Mouse (Mus musculus) testis, adult 2 months (tissue): ENCODE results near the gene Nudt4. TPM values are rescaled to one million over a fixed set of nuclear protein-coding genes. Genes with fewer than 3 reads are reported as not detected.

Source experiments
- H3K27ac ChIP-seq: fragments of 200-500 bp; 2 replicates; pipeline ENCODE4 v1.5.1; 2012; ENCODE audit warnings: low read depth, low read length; ENCODE audit not compliant: control insufficient read depth, insufficient read depth
- H3K27me3 ChIP-seq: fragments of 200-500 bp; 2 replicates; pipeline ENCODE4 v1.6.1; 2012; ENCODE audit warnings: mild to moderate bottlenecking, low read length, moderate library complexity; ENCODE audit not compliant: control insufficient read depth, insufficient read depth
- H3K36me3 ChIP-seq: fragments of 200-500 bp; 2 replicates; pipeline ENCODE4 v1.6.1; 2012; ENCODE audit warnings: mild to moderate bottlenecking, low read length; ENCODE audit not compliant: control insufficient read depth, insufficient read depth
- H3K4me1 ChIP-seq: fragments of 200-500 bp; 2 replicates; pipeline ENCODE4 v1.6.1; 2012; ENCODE audit warnings: low read length; ENCODE audit not compliant: control insufficient read depth, insufficient read depth
- H3K4me3 ChIP-seq: fragments of 200-500 bp; 2 replicates; pipeline ENCODE4 v1.5.1; 2012; ENCODE audit warnings: low read depth, mild to moderate bottlenecking, low read length, moderate library complexity, mixed read lengths; ENCODE audit not compliant: control insufficient read depth
- CTCF ChIP-seq: fragments of 200-500 bp; IDR thresholded peaks from 2 replicates; pipeline ENCODE4 v1.5.1; 2012; ENCODE audit warnings: low read depth, mild to moderate bottlenecking, inconsistent platforms, low read length, moderate library complexity; ENCODE audit not compliant: control insufficient read depth, insufficient read depth, insufficient replicate concordance
- POLR2A ChIP-seq: fragments of 200-500 bp; IDR thresholded peaks from 2 replicates; pipeline ENCODE4 v1.6.1; 2012; ENCODE audit warnings: low read depth, mild to moderate bottlenecking, inconsistent platforms, low read length, moderate library complexity; ENCODE audit not compliant: control insufficient read depth
- polyA plus RNA-seq: library from polyadenylated mRNA; depleted of rRNA; stranded (reverse); fragments of >200 nt; gene quantifications from 2 replicates; pipeline ENCODE4 v1.2.3, GENCODE M21; 2012; rRNA removed

Nudt4 gene
- polyA plus RNA-seq, result 189 and 204 TPM in 2 replicates

- Histone ChIP-seq H3K27me3 (no peaks in the 10 kb centered on the region), H3K4me3 (peak within 1 kb of the TSS; percentile 98), H3K27ac (peak within 1 kb of the TSS; percentile 94), H3K36me3 (no peaks in the 10 kb centered on the region), H3K4me1 (peaks cover 8% of the 10 kb centered on the region)
- TF ChIP-seq CTCF, result no peak
- TF ChIP-seq POLR2A, result peak; percentile 82
Observed at GRCm38 (mm10) chr10:95563851-95564845, at the start of gene Nudt4. Gene Nudt4 (minus strand): TSS chr10:95564146.

GRCm38 (mm10) chr10:95611331-95611721, 47.4 kb upstream of the Nudt4 start:
- TF ChIP-seq POLR2A (no peak), CTCF (no peak)
- Histone ChIP-seq H3K27me3 (no peaks in the 10 kb centered on the region), H3K4me3 (no peak overlapping the region), H3K27ac (no peak overlapping the region), H3K4me1 (peaks cover 3% of the 10 kb centered on the region), H3K36me3 (no peaks in the 10 kb centered on the region)

GRCm38 (mm10) chr10:95610666-95611330, 46.9 kb upstream of the Nudt4 start:
- TF ChIP-seq POLR2A, result no peak
- TF ChIP-seq CTCF, result no peak
- Histone ChIP-seq H3K27ac (no peak overlapping the region), H3K4me3 (no peak overlapping the region), H3K4me1 (no peaks in the 10 kb centered on the region; the same call in 1 of the 2 replicates), H3K27me3 (no peaks in the 10 kb centered on the region), H3K36me3 (no peaks in the 10 kb centered on the region)

GRCm38 (mm10) chr10:95604979-95605613, 41.1 kb upstream of the Nudt4 start:
- TF ChIP-seq CTCF (no peak), POLR2A (no peak)
- no peak overlapping the region for H3K27ac ChIP-seq
- H3K4me3 ChIP-seq, result peak overlapping the region; percentile 30

GRCm38 (mm10) chr10:95600527-95600926, 36.6 kb upstream of the Nudt4 start:
- Histone ChIP-seq H3K27me3 (no peaks in the 10 kb centered on the region), H3K36me3 (no peaks in the 10 kb centered on the region), H3K4me3 (no peak overlapping the region), H3K4me1 (peaks cover 6% of the 10 kb centered on the region), H3K27ac (no peak overlapping the region)
- TF ChIP-seq CTCF (no peak), POLR2A (no peak)

More at GRCm38 (mm10) chr10:95604979-95605613, 41.1 kb upstream of the Nudt4 start:
- no peaks in the 10 kb centered on the region for H3K27me3 ChIP-seq
- H3K4me1 ChIP-seq, result peaks cover 5% of the 10 kb centered on the region
- H3K36me3 ChIP-seq, result no peaks in the 10 kb centered on the region

- H3K4me3 ChIP-seq, result no peak overlapping the region
- no peak for TF ChIP-seq POLR2A
- no peak for TF ChIP-seq CTCF
- peaks cover 6% of the 10 kb centered on the region for H3K4me1 ChIP-seq
- no peak overlapping the region for H3K27ac ChIP-seq
- no peaks in the 10 kb centered on the region for H3K36me3 ChIP-seq
- H3K27me3 ChIP-seq, result no peaks in the 10 kb centered on the region
Observed at GRCm38 (mm10) chr10:95599740-95600139, 35.8 kb upstream of the Nudt4 start.

GRCm38 (mm10) chr10:95598056-95598587, 34.2 kb upstream of the Nudt4 start:
- H3K4me1 ChIP-seq, result peaks cover 13% of the 10 kb centered on the region
- TF ChIP-seq CTCF, result no peak
- TF ChIP-seq POLR2A, result no peak
- H3K27me3 ChIP-seq, result no peaks in the 10 kb centered on the region
- no peak overlapping the region for H3K27ac ChIP-seq
- H3K36me3 ChIP-seq, result no peaks in the 10 kb centered on the region
- H3K4me3 ChIP-seq, result no peak overlapping the region
